In the genomic region with DNA sequence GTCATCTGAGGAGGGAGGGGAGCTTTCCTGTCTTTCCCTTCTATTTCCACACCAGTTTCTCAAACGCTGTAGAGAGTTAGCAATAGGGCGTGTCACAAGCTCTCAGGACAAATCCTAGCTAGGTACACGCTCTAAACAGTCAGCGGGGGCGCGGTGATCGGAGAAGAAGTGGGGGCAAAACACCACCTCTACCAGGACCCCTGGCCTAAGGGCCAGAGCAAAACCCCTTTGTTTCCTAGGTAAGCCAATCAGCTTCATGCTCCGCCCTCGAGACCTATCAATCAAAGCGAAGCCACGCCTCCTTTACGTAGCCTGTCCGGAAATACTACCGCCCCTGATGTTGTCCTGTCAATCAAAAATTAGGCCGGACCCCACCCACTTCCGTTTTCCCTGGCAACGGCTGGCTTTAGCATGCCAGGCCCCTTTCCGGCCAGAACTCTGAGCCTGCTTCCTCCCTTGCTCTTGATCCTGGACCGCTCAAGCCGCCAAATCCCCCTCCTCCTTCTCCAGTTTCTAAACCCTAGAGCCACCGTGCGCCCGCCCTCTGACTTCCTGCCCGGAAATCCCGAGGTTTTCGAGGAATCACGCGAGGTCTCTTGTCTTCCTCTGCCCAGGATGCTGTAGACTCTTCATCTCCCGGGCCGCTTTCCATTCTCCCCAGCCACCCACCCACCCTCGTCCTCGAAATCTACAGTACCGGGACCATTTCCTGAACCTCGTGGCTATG, we compare ENCODE assay signal across 8 mouse cellular contexts. TPM values are rescaled to one million over a fixed set of nuclear protein-coding genes. Genes with fewer than 3 reads are reported as not detected.
DNase-seq lines count a peak whose midpoint lies in the region; ATAC-seq and TF ChIP-seq lines count a peak whose summit lies in the region.

No protein-coding gene starts in this region.

- ATAC-seq in hematopoietic stem cell, adult 5-6 weeks (replicated peaks in 1 of 2; ENCODE audit: insufficient read depth in 1 of 2, low FRiP score in 2 of 2, low TSS enrichment in 1 of 2, low read depth in 1 of 2, poor library complexity in 2 of 2, severe bottlenecking in 2 of 2): peak; percentile 87 to 94
- ATAC-seq in lung, embryonic 16.5 days (ENCODE audit: low read depth): peak; percentile 94

- H3K4me2 ChIP-seq in lung, embryonic 16.5 days (ENCODE audit: low read depth, low read length): peak overlapping the region; percentile 59

- H3K79me2 ChIP-seq in MEL (ENCODE audit: control insufficient read depth, insufficient read depth, low read length, poor library complexity): peaks cover 3% of the 10 kb centered on the region; the same call in 1 of the 2 replicates

- no peak for TF ChIP-seq CTCF in MEL (IDR thresholded peaks at IDR 0.05 in 2 of 3, conservative IDR thresholded peaks at IDR 0.05 in 1 of 3; ENCODE audit: control insufficient read depth in 1 of 3, insufficient read depth in 1 of 3, low read depth in 2 of 3, low read length in 3 of 3, poor library complexity in 1 of 3, severe bottlenecking in 1 of 3)
- no peak for TF ChIP-seq CTCF in cerebellum, adult 2 months (IDR thresholded peaks at IDR 0.05; ENCODE audit: borderline replicate concordance, insufficient read depth, low read depth, low read length)

- TF ChIP-seq EP300 in MEL (IDR thresholded peaks at IDR 0.05; ENCODE audit: low read depth in 1 of 2, low read length in 2 of 2): peak in 1 of 2 experiments; percentile 44; a peak in 2 of 4 replicates

- WGBS in cerebellum, adult 2 months: under 1% methylated on average over 34 of the region's 34 CpGs
- under 1% methylated on average over 34 of the region's 34 CpGs for WGBS in lung, embryonic 16.5 days

- peak; percentile 99 for DNase-seq in MEL (ENCODE audit: low read depth, low spot score)
- DNase-seq in cerebellum, adult 2 months: peak; percentile 93
- DNase-seq in forelimb bud, embryonic 11.5 days (ENCODE audit: low read depth, low spot score): peak; percentile 99
- DNase-seq in layer of hippocampus, adult 9-10 months (ENCODE audit: low spot score): peak; percentile 92
- DNase-seq in ovary, postnatal 10 days (ENCODE audit: low spot score): peak; percentile 66
- peak; percentile 84 to 87 for DNase-seq in thymus, postnatal 10 days (ENCODE audit: low spot score in 2 of 2)

- H3K4me3 ChIP-seq in MEL (ENCODE audit: control insufficient read depth in 1 of 2, insufficient read depth in 1 of 2, low read depth in 2 of 2, low read length in 2 of 2): peak overlapping the region; percentile 81 to 94
- H3K4me3 ChIP-seq in cerebellum, adult 2 months (replicated peaks; ENCODE audit: insufficient read depth, low read depth, low read length): peak overlapping the region; percentile 82
- peak overlapping the region; percentile 68 for H3K4me3 ChIP-seq in lung, embryonic 16.5 days (ENCODE audit: low read length)

- TF ChIP-seq POLR2A in MEL (IDR thresholded peaks at IDR 0.05; ENCODE audit: control insufficient read depth in 1 of 2, insufficient read depth in 1 of 2, low read depth in 1 of 2, low read length in 2 of 2, poor library complexity in 1 of 2): peak; percentile 40 to 85; a peak in 2 of 4 replicates
- TF ChIP-seq POLR2A in cerebellum, adult 2 months (IDR thresholded peaks at IDR 0.05; ENCODE audit: borderline replicate concordance, insufficient read depth, low read length): peak; percentile 61; the same call in 1 of the 2 replicates

- H3K27ac ChIP-seq in MEL (ENCODE audit: control insufficient read depth, low read depth, low read length): peak overlapping the region; percentile 97
- peak overlapping the region; percentile 96 for H3K27ac ChIP-seq in cerebellum, adult 2 months (ENCODE audit: insufficient read depth, low read length)
- peak overlapping the region; percentile 98 for H3K27ac ChIP-seq in lung, embryonic 16.5 days (ENCODE audit: low read length)

- TF ChIP-seq RAD21 in MEL (IDR thresholded peaks at IDR 0.05; ENCODE audit: low read depth, low read length): no peak

- peaks cover 13 to 32% of the 10 kb centered on the region in 2 experiments for H3K4me1 ChIP-seq in MEL (ENCODE audit: control insufficient read depth in 1 of 2, insufficient read depth in 2 of 2, low read length in 2 of 2)
- H3K4me1 ChIP-seq in cerebellum, adult 2 months (ENCODE audit: control insufficient read depth, insufficient read depth, low read length): peaks cover 6% of the 10 kb centered on the region; the same call in 1 of the 2 replicates
- H3K4me1 ChIP-seq in lung, embryonic 16.5 days (replicated peaks; ENCODE audit: control insufficient read depth, insufficient read depth, low read length): peaks cover 18% of the 10 kb centered on the region

- H3K36me3 ChIP-seq in MEL (ENCODE audit: control insufficient read depth in 1 of 2, insufficient read depth in 2 of 2, low read length in 2 of 2): peaks cover 0 to 31% of the 10 kb centered on the region in 2 experiments; a peak in 2 of 4 replicates
- peaks cover 4% of the 10 kb centered on the region; the same call in 1 of the 2 replicates for H3K36me3 ChIP-seq in lung, embryonic 16.5 days (ENCODE audit: control insufficient read depth, insufficient read depth, low read length)

- H3K9me3 ChIP-seq in MEL (replicated peaks; ENCODE audit: insufficient read depth, low read length): no peaks in the 10 kb centered on the region
- no peaks in the 10 kb centered on the region for H3K9me3 ChIP-seq in lung, embryonic 16.5 days (ENCODE audit: control insufficient read depth, low read length)

- no peaks in the 10 kb centered on the region for H3K27me3 ChIP-seq in MEL (ENCODE audit: control insufficient read depth in 1 of 2, insufficient read depth in 2 of 2, low read length in 2 of 2)
- no peaks in the 10 kb centered on the region for H3K27me3 ChIP-seq in cerebellum, adult 2 months (ENCODE audit: control insufficient read depth, insufficient read depth, low read length)
- H3K27me3 ChIP-seq in lung, embryonic 16.5 days (ENCODE audit: control insufficient read depth, insufficient read depth, low read depth, low read length): no peaks in the 10 kb centered on the region

- H3K9ac ChIP-seq in MEL (ENCODE audit: control insufficient read depth, low read depth, low read length, poor library complexity, severe bottlenecking): peak overlapping the region; percentile 92
- H3K9ac ChIP-seq in lung, embryonic 16.5 days (ENCODE audit: low read length): peak overlapping the region; percentile 88

TF ChIP-seq in MEL, 35 proteins besides CTCF, POLR2A, EP300 and RAD21 (continues in another document):
- TF ChIP-seq SIN3A (IDR thresholded peaks at IDR 0.05; ENCODE audit: low read length) (peak; percentile 45; the same call in 1 of the 2 replicates), CHD1 (IDR thresholded peaks at IDR 0.05; ENCODE audit: low read depth, low read length) (no peak), BHLHE40 (IDR thresholded peaks at IDR 0.05; ENCODE audit: borderline replicate concordance, low read depth, low read length) (no peak), TAL1 (IDR thresholded peaks at IDR 0.05; ENCODE audit: low read length) (no peak), ZC3H11A (IDR thresholded peaks at IDR 0.05; ENCODE audit: low read depth, low read length) (no peak), MEF2A (IDR thresholded peaks at IDR 0.05; ENCODE audit: extremely low read depth, insufficient replicate concordance, low read depth, low read length, poor library complexity, severe bottlenecking) (no peak), MAX (IDR thresholded peaks at IDR 0.05; ENCODE audit: low read length) (no peak), MAFK (IDR thresholded peaks at IDR 0.05; ENCODE audit: borderline replicate concordance, low read depth, low read length) (no peak), ZKSCAN1 (IDR thresholded peaks at IDR 0.05; ENCODE audit: low read depth, low read length) (no peak), NELFE (IDR thresholded peaks at IDR 0.05; ENCODE audit: low read depth, low read length) (peak; percentile 83), GABPA (IDR thresholded peaks at IDR 0.05; ENCODE audit: low read depth, low read length) (no peak), SMC3 (IDR thresholded peaks at IDR 0.05; ENCODE audit: low read depth, low read length) (no peak)

RNA-seq across cellular contexts. Expression of a gene that starts 11.0 kb away (rescaled TPM):
- total RNA-seq in MEL (2012; rRNA removed): 3.6 and 5.0 TPM in 2 replicates
- polyA plus RNA-seq in MEL (2012; ENCODE audit: insufficient read depth in 1 of 2, insufficient read length in 2 of 2, low read depth in 1 of 2, low replicate concordance in 2 of 2, missing spikeins in 1 of 2): 10 to 100 TPM in 1 of 2 experiments, not detected in 1; 10.6 TPM
- polyA plus RNA-seq in cerebellum, adult 2 months (2012; rRNA removed): 90.5 and 91.6 TPM in 2 replicates
- total RNA-seq in hematopoietic stem cell, adult 5-6 weeks (2017): 12.0 and 16.0 TPM in 2 replicates
- 26.0 and 26.1 TPM in 2 replicates for polyA plus RNA-seq in lung, embryonic 16.5 days (2015; fragmentation: Nextera tagmentation; extraction: Ambion mirVana)

RNA-seq across cellular contexts. Expression of a gene that starts 12.8 kb away (rescaled TPM):
- total RNA-seq in MEL (2012; rRNA removed): 0.08 and 0.10 TPM in 2 replicates
- under 1 TPM in 1 of 2 experiments, not detected in 1; 0.56 TPM for polyA plus RNA-seq in MEL (2012; ENCODE audit: insufficient read depth in 1 of 2, insufficient read length in 2 of 2, low read depth in 1 of 2, low replicate concordance in 2 of 2, missing spikeins in 1 of 2)
- polyA plus RNA-seq in cerebellum, adult 2 months (2012; rRNA removed): 7.6 and 9.1 TPM in 2 replicates
- not detected in 2 replicates for total RNA-seq in hematopoietic stem cell, adult 5-6 weeks (2017)
- polyA plus RNA-seq in lung, embryonic 16.5 days (2015; fragmentation: Nextera tagmentation; extraction: Ambion mirVana): 0.21 and 0.33 TPM in 2 replicates

RNA-seq across cellular contexts. Expression of a gene that starts 16.8 kb away (rescaled TPM):
- total RNA-seq in MEL (2012; rRNA removed): 0.33 and 0.39 TPM in 2 replicates
- 1 to 10 TPM in 1 of 2 experiments, not detected in 1; 1.5 TPM for polyA plus RNA-seq in MEL (2012; ENCODE audit: insufficient read depth in 1 of 2, insufficient read length in 2 of 2, low read depth in 1 of 2, low replicate concordance in 2 of 2, missing spikeins in 1 of 2)
- polyA plus RNA-seq in cerebellum, adult 2 months (2012; rRNA removed): 13.4 and 15.0 TPM in 2 replicates
- total RNA-seq in hematopoietic stem cell, adult 5-6 weeks (2017): 0.45 and 1.4 TPM in 2 replicates
- polyA plus RNA-seq in lung, embryonic 16.5 days (2015; fragmentation: Nextera tagmentation; extraction: Ambion mirVana): 6.8 and 9.8 TPM in 2 replicates

RNA-seq across cellular contexts. Expression of a gene that starts 44.1 kb away (rescaled TPM):
- 4.0 and 4.2 TPM in 2 replicates for total RNA-seq in MEL (2012; rRNA removed)
- polyA plus RNA-seq in MEL (2012; ENCODE audit: insufficient read depth in 1 of 2, insufficient read length in 2 of 2, low read depth in 1 of 2, low replicate concordance in 2 of 2, missing spikeins in 1 of 2): 10 to 100 TPM in 1 of 2 experiments, not detected in 1; 13.1 TPM
- 54.1 and 56.3 TPM in 2 replicates for polyA plus RNA-seq in cerebellum, adult 2 months (2012; rRNA removed)
- 25.8 and 29.3 TPM in 2 replicates for total RNA-seq in hematopoietic stem cell, adult 5-6 weeks (2017)
- polyA plus RNA-seq in lung, embryonic 16.5 days (2015; fragmentation: Nextera tagmentation; extraction: Ambion mirVana): 50.1 and 51.6 TPM in 2 replicates

RNA-seq across cellular contexts. Expression of a gene that starts 52.0 kb away (rescaled TPM):
- total RNA-seq in MEL (2012; rRNA removed): 136 and 145 TPM in 2 replicates
- 100 to 1,000 TPM in 1 of 2 experiments, not detected in 1; 136 TPM for polyA plus RNA-seq in MEL (2012; ENCODE audit: insufficient read depth in 1 of 2, insufficient read length in 2 of 2, low read depth in 1 of 2, low replicate concordance in 2 of 2, missing spikeins in 1 of 2)
- 86.7 and 88.3 TPM in 2 replicates for polyA plus RNA-seq in cerebellum, adult 2 months (2012; rRNA removed)
- 14.6 and 25.5 TPM in 2 replicates for total RNA-seq in hematopoietic stem cell, adult 5-6 weeks (2017)
- polyA plus RNA-seq in lung, embryonic 16.5 days (2015; fragmentation: Nextera tagmentation; extraction: Ambion mirVana): 65.2 and 67.2 TPM in 2 replicates

Comparison
In these comparisons a context has a peak if more than half of its experiments do, and no peak if none do; other contexts are left out.
1. Peak in every context shown above with its lines: DNase-seq, ATAC-seq, H3K4me3 ChIP-seq and H3K27ac ChIP-seq.